Mouse (Mus musculus) gastrocnemius, adult 18-20 months (tissue): ENCODE data around the gene Dag1. TPM values are rescaled to one million over a fixed set of nuclear protein-coding genes. Genes with fewer than 3 reads are reported as not detected.
"Not testable (repeated sequence)": the region's sequence is repeated elsewhere in the genome, so short reads cannot be mapped to it uniquely, and the experiment has no call there.

Experiments
- DNase-seq: peaks from one replicate; pipeline ENCODE4 v3.0.0; 2021; ENCODE audit warnings: low spot score
- total RNA-seq, 2 experiments: library from RNA; stranded (reverse); gene quantifications; 2 replicates each; pipeline ENCODE4 v1.2.3; 2021

Dag1 gene
- total RNA-seq, 2 experiments from 2014 or later: 166 to 173 TPM

DNA sequence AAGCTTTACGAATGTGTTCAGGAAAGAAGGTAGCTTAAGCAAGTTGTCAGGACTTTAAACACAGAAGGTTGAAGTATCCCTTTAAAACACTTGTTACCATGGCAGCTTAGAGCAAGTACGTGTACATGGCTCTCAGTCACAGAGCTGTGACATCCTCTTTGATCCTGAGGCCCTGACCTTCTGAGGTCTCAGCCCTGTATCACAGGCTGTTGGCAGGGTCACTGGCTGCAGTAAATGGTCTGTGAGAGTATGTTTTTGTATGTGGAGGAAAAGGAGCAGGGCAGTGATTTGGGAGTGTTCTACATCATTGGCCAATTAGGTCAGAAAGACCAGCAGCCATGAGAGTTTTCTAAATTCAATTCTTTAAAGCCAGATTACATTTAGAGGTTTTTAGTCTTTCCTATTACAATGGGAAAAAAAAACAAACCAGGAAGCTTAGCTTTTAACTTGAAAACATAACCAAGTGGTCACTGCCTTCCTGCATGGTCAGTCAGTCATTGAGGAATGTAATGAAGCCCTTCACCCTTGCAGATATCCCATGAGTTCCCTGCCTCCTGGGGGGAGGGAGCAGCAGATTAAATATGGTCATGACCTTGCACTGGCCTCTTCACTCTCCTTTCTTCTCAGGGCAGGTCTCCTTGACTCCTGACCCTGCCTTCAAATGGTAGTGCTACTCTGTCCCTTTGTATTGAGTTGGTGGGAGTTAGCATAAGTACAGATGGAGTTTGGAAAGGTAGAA is 35.7 kb downstream of the Dag1 start:
- no peak for DNase-seq

DNA sequence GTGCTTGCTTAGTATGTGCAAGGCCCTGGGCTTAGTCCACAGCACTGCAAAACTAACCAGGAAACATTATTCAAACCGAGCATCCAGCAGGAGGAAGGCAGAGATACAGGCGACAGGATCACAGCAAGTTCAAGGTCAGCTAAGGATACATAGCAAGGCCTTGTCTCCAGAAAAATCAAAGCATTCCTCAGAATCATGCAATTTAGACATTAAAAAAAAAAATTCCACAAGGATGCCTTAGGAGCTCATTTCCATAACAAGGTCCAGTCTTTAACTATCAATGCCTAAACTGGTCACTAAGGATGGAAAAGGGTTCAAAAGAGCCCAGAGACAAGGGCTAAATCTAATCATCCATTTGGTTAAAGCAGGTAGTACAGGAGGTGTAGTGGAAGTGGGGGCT is 38.6 kb downstream of the Dag1 start:
- DNase-seq: no peak

DNA sequence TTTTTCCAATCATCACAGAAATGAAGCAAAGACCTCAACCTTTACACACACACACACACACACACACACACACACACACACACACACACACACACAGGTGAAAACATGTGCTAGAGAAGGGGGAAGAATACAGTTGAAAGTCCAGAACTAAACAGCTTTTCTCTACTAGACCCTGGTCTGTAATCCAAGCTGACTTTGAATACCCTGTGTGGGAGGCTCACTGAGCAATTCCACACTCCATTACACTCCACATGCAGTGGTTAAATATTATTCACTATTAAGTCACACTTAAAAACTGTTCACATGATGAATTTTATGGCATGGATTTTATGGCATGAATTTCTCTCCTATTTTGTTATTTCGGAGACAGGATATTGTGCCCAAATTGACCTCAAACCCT is 40.1 kb downstream of the Dag1 start:
- no peak for DNase-seq

DNA sequence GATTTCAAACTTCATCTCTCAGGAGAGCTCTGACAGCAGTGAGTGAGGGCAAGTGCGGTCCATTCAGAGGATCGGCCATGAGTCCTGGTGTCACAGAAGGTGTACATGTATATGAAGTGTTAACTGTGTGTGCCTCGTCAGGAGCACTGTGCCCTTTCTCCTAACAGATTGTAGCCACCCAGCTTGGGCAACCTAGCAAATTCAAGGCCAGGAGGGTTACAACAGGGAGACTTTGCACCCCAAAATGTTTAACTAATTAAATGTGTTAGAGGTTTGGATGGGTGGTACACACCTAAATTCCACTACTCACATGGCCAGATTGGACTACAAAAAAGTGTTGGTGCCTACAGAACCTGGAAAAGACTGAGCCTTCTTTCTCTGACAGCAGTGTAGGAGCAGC is 42.2 kb downstream of the Dag1 start:
- DNase-seq: no peak

DNA sequence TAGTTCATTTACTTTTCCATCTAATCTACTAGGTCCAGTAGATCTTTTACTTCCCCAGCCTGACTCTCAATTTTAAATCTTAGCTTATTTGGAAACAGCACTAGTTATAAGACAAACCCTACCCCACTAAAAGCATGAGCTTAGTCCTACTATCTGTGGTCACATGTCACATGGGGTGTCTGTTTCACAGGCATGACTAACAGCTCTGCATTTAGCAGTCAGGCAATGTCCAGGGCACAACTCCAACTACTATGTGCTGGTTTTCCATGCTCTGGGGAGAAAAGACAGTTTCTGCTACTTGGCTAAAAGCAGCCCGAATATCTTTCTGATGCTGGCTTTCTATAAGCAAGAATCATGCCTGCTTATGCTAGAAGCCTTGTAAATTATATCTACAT is 43.4 kb downstream of the Dag1 start:
- DNase-seq: peak; percentile 87

DNA sequence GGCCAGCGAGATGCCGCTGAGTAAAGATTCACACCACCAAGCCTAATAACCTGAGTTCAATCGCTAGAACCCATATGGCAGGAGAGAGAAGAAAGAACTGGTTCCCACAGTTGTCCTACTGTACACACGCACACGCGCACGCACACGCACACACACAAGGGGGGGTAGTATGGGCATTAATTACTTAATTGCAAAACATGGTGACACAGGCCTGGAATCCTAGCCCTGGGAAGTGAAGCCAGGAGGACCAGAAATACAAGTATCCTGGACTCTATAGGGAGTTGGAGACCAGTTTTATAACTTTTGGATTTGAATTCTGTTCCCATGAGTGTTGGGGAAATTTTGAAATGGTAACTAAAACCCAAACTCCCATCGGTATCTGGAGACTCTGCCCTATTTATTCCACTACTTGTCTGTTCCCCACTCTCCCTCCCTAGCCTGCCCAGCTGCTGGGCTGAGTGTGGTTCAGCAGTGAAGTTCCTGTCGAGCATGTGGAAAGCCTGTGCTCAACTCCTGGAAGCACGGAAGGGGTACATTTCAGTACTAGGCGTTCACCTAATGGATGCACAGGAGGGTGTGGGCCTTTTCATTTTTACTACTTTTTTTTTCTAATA is 43.9 kb downstream of the Dag1 start:
- peak; percentile 69 for DNase-seq

DNA sequence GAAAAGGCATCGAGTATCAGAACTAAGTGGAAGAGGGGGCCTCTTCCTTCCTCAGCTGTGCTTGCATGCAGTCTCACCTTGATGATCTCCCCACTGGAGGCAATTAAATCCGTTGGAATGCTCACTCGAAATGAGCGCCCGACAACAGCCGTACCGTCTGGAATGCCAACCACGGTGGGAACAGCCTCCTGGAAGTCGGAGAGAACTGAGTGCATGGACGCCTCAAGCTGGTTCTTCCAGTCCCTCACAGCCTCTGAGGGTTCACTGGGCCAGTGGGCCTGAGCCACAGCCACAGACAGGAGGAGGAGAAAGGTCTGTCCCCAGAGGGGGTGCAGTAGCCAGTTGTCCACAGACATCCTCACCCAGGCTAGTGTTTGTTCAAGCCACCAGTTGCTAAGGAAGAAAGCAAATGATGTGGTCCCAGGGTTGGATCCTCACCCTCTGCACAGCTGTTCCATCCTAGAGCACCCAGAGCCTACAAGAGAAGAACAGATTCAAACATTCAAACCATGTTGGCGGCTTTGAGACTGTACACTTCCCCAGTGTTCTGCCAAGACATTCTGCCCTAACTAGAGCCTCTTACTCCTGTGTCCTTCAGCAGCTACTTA is 45.7 kb downstream of the Dag1 start:
- DNase-seq: no peak

DNA sequence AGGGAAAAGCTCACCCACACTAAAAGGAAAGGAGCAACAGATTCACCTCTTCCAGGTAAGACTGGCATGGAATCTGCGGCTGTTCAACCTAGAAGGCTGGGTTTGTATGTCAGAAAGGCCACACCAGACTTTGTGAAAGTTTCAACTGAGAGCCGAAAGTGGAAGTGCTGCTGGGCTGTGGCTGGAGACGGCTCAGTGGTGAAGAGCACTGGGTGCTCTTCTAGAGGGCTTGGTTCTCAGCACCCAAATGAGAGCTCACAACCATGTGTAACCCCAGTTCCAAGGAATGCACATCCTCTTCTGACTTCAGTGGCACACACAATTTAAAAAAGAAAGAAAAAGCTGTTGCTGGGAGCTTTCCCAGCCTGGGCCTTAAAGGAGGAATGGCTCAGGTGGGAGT is 46.4 kb downstream of the Dag1 start:
- DNase-seq: no peak

DNA sequence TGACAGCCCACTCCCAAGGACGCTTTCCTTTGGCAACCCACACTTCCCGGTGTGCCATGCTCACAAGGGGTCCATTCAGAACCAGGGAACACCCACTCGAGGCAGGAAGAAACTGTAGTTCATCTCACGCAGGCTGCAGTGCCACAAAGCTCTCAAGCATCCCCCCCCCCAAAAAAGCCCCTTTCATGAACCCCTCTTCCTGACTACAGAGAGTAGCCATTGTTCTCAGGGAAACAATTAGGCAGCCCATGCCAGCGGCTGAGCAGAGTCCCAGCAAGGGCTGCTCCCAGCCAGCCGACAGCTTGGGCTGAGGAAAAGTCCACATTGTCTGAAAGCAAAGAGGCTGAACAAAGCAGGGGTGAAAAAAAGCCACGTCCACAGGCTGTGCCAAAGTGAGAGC is 50.7 kb downstream of the Dag1 start:
- DNase-seq: no peak

DNA sequence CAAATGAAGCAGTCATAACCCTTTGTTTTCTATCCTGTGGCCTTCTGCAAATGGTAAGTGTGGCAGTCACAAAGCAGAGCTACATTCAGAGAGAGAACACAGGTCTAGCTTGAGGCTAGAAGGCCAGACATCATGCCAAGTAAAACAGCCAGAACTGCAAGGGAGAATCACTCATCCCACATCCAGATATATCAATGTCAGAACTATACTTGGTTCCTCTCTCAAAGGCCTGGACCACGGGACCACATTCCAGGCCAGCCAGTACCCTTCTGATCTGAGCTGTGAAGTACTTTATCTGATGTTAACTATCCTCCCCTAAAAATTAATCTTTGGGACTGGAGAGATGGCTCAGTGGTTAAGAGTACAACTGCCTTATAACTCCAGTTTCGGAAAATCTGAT is 51.3 kb downstream of the Dag1 start:
- DNase-seq: peak; percentile 58

DNA sequence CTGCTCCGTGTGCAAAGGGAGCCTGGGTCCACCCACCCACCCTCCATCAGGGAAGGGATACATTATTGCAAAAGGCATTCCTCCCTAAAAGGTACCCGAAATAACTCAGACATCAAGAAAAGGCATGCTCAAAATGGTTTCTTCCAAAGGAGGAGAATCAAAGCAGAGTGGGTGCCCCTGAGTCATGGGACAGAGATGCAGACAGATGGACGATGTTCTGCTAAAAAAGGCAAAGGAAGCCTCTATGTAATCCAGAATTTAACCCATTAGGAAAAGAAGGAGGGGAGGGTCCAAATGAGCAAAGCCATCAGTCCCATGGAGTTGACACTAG is 58.2 kb downstream of the Dag1 start:
- no peak for DNase-seq

DNA sequence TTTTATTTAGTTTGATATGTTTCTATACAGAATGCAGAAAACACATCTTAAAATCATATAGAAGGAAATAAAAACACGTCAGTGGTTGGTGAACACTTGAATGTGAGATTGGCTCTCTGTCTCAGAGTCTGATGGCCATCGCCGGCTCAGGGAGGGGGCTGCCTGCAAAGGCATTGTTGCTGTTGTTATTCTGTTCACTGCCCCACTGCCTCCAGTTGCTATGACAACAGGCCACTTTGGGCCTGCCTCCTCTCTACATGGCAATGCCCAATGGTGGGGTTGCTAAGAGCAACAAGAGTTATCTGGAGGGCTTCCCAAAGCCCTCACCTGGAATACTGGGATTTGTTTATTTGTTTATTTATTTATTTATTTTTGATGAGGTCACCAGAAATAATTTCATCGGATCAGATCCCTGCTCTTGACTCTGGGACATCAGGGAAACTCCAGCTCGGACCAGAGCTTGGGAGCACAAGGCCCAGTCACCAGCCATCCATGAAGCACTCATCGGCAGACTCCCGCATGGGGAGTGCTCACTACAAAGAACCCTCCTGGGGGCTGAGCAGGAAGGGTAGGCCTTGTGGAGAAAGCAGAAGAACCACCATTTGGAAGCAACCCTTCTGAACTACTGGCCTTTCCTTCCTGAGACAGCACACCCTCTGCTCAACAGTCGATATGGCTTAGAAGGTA is 58.7 kb downstream of the Dag1 start:
- DNase-seq: no peak

DNA sequence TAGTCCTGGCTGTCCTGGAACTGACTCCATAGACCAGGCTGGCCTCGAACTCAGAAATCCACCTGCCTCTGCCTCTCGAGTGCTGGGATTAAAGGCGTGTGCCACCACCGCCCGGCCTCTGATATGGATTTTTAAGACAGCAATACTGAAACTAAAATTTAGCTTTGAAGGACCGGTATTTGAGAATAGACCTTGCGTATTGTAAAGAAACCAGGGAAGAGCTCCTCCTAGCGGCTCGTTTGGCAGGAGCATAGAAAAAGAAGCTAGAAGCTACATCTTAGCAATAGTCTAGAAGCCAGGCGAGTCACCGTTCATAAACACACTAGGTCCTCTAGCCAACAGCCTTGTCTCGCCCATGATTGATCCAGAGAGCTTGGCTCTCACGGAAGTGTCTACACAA is 60.7 kb downstream of the Dag1 start:
- peak; percentile 75 for DNase-seq

DNA sequence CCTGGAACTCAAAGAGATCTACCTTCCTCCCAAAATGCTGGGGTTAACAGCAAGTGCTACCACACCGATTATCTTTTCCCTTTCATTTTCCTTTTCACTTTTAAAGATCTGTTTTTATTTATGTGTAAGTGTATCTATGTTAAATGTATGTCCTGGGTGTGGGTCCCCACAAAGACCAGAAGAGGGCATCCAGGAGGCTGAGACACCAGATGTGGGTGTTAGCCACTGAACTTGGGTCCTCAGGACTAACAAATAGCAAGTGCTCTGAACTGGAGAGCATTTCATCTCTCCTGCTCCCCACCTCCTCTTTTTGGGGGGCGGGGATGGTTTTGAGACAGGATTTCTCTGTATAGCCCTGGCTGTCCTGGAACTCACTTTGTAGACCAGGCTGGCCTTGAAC is 61.6 kb downstream of the Dag1 start:
- DNase-seq: no peak

DNA sequence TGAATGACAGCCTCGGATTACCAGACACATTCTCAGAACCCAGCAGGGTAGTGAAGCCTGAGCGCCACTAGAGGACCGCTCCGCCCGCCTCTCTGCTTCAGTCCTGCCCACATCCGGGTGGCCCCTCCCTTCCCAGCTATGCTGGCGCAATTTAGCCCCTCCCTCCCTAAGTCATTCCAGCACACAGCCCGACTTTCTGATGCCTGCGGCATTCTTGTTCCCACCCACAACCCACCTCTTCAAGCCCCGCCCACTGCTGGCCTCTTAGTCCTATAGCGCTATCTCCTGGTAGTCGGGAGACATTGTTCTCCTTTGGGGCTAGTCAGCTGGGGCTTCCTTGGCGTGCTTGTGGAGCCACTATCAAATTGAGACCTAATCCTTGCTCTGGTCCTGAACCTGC is 62.6 kb downstream of the Dag1 start:
- DNase-seq: peak; percentile 95

DNA sequence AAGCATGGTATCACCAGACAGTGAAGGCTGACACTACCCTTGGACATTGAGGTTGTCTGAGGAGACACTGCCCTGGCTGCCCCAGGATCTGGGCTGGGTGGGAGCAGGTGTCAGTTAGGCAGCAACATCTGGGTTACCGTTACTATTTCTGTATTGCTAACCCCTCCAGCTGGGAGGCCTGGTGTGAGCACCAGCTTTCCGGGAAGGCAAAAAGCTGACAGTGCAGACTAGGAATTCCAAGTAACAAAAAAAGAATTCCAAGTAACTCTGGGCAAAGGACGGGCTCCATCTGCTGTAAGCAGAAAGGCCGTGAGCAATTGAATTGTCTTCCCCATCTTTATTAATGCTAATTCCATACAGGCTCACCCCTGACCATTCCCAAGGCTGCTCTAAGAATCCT is 65.1 kb downstream of the Dag1 start:
- no peak for DNase-seq

DNA sequence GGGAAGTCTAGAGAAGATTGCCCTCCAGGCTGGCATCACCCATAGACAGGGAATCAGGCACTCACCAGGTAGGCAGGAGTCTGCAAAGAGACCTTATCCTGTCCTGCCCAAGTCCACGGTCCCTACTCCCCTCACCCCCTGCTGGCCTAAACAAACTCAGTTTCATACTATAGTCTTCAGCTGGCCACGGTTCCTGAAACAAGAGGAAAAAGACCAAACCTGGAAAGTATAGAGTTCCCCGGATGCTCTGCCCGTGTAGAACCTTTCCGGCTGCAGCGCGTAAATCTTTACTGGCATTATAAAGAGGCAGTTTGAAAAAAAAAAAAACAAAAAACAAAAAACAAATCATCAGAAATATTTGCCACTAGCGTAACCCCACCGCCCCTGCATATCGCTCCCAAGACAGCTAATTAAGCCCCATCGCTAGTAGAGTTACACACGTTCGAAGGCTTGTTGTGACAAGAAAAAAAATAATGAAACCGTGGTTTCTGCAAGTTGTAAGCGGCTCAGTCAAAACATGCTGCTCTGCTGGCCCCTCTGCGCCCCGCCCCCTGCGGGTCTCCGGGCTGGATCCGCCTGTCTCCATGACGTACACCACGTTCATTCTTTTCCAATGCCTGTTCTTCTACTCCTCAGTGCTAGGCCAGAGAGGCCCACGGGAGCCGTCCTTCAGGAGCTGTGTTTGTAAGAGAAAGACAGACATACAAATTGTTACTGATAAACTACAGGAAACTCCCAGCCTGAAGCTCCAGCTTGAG is 66.7 kb downstream of the Dag1 start:
- no peak for DNase-seq

DNA sequence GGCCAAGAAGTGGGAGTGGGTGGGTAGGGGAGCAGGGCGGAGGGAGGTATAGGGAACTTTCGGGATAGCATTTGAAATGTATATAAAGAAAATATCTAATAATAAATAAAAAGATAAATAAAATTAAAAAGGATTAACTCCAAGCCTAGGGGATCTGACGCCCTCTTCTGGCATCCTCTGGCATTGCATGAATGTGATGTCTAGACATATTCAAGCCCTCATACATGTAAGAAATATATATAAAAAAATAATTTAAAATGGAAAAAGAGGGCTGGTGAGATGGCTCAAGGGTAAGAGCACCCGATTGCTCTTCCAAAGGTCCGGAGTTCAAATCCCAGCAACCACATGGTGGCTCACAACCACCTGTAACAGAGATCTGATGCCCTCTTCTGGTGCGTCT is 67.5 kb downstream of the Dag1 start:
- not testable (repeated sequence) for DNase-seq

DNA sequence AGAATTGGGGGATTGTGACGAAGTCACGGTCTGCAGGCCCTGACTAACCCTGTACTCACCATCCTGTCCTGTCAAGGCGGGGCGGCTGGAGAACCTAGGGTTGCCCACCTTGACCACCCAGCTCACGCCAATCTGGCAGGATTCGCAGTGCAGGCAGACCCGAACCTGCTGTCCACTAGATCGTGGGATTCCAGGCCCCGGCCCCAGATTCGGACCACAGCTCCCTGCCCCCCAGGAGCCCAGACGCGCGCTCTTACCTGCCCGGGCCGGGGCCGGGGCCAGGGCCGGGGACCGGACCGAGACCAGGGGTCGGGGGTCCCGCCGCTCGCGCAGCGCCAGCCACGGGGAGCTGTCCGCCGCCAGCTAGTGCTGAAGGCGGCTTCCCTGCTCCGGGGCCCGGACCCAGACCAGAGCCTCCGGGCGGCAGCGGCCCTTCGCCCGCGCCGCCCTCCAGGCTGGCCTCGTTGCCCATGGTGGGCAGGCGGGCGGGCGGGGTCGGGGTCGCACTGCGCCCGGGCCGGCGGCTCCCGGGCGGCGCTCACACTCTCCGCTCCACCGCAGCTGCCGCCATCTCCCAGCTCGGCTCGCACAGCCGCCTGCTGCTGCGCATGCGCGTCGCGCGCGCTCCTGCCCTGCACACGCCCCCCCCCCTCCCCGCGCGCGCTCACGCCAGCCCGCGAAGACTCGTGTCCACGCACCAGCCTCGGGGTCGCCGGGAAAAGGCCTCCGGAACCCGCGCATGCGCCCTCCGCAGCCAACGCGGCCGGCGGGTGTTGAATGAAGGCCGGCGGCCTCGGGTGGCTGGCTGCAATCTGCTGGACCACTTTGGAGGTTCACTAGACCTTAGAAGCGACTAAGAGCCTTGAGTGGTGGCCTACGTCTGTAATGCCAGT is 73.7 kb downstream of the Dag1 start, which contains the start of gene Bsn:
Gene Bsn (minus strand): TSS at position 598 of the 893 bp plus-strand sequence.
- DNase-seq: no peak

DNA sequence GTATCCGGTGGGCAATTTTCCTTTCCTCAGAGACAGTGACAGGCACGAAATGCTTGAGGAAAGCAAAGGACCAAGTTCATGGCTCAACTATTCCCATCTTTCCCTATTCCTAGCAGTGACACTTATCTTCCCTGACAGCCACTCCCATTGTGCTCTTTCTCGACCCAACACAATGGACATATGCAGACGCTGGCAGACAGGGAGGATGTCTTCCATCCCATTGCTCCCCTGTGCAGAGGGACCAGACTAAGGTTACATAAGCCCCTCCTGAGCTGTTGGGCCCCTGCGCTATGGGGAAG is 74.3 kb downstream of the Dag1 start:
- DNase-seq: no peak

DNA sequence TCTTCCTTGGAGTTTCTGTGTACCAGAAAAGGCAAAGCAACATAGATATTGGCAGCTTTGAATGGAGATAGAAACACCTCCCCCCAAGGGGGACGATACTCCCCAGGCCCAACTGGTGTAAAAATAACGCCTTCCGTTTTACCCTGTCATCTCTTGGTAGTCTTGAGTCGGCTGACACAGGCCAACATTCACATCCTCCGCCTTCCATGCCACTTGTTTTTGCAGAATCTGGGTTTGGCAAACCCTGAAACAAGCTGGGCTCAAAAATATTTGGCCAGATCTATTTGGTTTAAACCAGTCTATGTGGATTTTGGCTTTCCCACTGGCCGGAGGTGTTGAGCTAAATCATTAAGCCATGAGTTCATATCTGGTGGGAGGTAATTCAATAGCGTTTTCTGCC is 74.7 kb downstream of the Dag1 start:
- DNase-seq: no peak
